Mouse (Mus musculus) brain, embryonic 18.5 days (tissue): ENCODE data around the gene Smpd2.

Experiments
- DNase-seq: peaks from one replicate; pipeline ENCODE4 v3.0.0-alpha.2; 2012; ENCODE audit warnings: low read depth, low spot score

Gene Smpd2

GRCm38 (mm10) chr10:41488877-41489276 lies 1.3 kb downstream of the Smpd2 start:
- no peak for DNase-seq

GRCm38 (mm10) chr10:41486506-41487170 lies 3.5 kb downstream of the Smpd2 start:
- no peak for DNase-seq

GRCm38 (mm10) chr10:41485778-41486177 lies 4.4 kb downstream of the Smpd2 start:
- DNase-seq, result no peak

GRCm38 (mm10) chr10:41482446-41482845 lies 7.7 kb downstream of the Smpd2 start:
- DNase-seq, result no peak

- DNase-seq, result no peak
Measured at GRCm38 (mm10) chr10:41480938-41481880, 9.0 kb downstream of the Smpd2 start.

- DNase-seq, result no peak
Measured at GRCm38 (mm10) chr10:41479961-41480360, 10.2 kb downstream of the Smpd2 start.

GRCm38 (mm10) chr10:41477278-41478181 lies 12.6 kb downstream of the Smpd2 start:
- DNase-seq, result no peak

- DNase-seq, result no peak
Measured at GRCm38 (mm10) chr10:41477018-41477277, 13.2 kb downstream of the Smpd2 start.

- no peak for DNase-seq
Measured at GRCm38 (mm10) chr10:41476171-41477017, 13.8 kb downstream of the Smpd2 start, which contains the start of gene Mical1. TSS of gene Mical1 (plus strand) at chr10:41476314.

DNA sequence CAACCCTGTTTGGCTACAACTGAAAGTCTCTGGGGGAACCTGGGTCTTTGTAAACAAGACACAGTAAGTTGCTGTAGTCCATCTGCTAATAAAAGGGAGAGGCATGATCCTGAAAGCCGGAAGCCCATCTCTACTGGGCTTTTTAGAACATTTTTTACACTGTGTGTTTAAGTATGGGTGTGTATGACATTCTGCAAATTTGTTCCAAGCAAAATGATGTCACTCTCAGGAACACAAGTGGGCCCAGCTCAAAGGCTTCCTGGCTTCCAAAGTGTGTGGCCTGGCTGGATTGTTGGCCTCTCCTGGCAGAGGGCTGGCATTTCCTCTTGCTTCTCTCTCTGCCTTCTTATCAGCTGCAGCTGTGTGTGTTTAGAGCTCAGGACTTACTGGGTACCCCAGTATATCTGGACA lies 15.2 kb downstream of the Smpd2 start:
- no peak for DNase-seq

- DNase-seq, result no peak
Measured at GRCm38 (mm10) chr10:41473782-41474468, 16.2 kb downstream of the Smpd2 start.

GRCm38 (mm10) chr10:41472962-41473481 lies 17.1 kb downstream of the Smpd2 start:
- no peak for DNase-seq

GRCm38 (mm10) chr10:41472534-41472933 lies 17.6 kb downstream of the Smpd2 start:
- DNase-seq, result no peak

DNA sequence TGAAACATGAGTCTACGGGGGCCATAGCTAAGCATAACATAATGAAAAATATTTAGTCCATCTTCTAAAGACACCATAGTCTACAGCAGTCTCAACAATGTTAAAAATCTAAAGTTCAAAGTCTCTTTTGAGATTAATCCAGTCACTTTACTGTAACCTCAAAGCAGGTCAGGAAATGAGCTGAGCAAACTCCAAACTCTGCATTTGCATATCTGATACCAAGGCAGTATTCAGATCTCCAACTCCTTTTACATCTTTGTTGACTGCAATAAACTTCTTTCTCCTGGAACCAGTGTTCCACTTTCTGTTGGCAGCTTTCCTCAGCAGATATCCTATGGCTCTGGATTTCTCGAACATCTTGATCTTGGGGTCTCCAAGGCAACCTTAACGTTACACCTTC lies 19.5 kb downstream of the Smpd2 start:
- DNase-seq, result no peak

GRCm38 (mm10) chr10:41467325-41467724 lies 22.8 kb downstream of the Smpd2 start:
- DNase-seq, result no peak

- no peak for DNase-seq
Measured at GRCm38 (mm10) chr10:41464401-41464955, 25.7 kb downstream of the Smpd2 start.

DNA sequence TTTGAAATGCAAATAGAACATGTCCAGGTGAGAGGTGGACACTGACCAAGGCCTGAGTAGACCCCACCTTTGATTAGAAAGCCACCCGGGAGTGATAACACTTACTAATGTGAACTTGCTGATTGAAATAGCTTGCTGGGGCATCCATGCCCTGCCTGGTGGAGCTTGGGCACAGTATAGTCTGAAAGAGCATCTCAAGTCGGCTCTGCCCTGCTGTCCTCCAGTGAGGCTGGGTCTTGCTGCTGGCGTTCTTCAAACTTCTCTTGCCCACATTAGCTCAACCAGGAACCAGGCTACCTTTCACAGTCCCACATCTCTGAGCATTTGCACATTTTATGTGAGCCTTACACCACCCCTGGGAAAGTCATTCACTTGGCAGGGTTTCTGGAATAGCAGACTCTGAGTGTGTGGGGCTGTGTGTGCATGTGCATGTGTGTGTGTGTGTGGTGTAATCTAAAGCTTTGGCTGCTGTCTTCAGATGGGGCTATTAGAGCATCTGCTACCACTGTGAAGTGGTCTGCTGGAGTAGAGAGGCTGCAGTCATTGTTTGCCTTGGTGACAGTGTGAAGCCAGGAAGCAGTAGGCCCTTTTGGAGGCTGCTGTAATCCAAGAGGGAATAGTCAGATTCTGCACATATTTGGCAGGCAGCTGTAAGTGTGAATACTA lies 29.0 kb downstream of the Smpd2 start:
- DNase-seq, result no peak

DNA sequence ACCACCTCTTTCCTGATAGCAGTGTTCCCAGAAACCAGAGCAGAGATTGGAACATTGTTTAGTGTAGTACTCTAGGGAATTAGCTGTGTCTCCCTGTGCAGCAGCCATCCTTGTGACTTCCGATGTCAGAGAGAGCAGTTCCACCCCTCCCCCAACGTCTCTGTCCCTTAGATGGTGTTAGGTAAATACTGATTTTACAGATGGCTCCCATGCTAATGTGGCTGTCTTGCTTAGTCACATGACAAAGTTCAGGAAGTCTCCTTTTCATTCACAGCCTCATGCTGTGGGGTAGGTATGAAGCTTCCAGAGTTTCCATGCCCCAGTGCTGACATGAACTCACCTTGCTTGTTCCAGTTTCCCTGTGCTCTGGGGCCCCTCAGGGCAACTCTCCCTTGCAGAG lies 29.7 kb downstream of the Smpd2 start:
- DNase-seq, result no peak

DNA sequence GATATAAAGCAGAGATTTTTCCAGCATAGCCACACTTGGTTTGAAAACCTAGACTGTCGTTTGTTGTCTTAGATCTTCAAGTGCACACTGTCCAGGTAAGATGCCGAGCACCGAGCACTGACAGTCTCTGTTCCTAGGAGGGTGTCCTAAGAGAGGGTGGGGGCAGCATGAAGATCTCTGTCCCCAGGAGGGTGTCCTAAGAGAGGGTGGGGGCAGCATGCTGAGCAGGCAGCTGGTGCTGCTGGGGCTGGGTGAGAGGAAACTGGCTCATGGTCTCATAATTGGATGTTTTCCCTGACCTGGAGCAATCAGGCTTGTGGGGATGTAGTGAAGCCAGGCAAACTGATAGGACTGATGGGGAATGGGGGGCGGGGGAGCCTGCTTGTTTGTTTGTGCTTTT lies 30.2 kb downstream of the Smpd2 start:
- DNase-seq, result no peak
